Mouse (Mus musculus): Measurements from ENCODE around the gene Tle3.

GRCm38 (mm10) chr9:61386314-61386713 is 14.1 kb downstream of the Tle3 start:
- no peak for TF ChIP-seq CTCF (IDR thresholded peaks at IDR 0.05; ENCODE audit: control insufficient read depth, insufficient read depth, insufficient read length)
- no peak for TF ChIP-seq USF1 (IDR thresholded peaks at IDR 0.05; ENCODE audit: low read depth)
- TF ChIP-seq MYOD1 (IDR thresholded peaks at IDR 0.05; ENCODE audit: control insufficient read depth, insufficient read length, low read depth), result no peak
- no peak for TF ChIP-seq CEBPB (IDR thresholded peaks at IDR 0.05; ENCODE audit: low read depth)
